ENCODE assay signal across 26 mouse cellular contexts in genomic region chr3:88636555-88636986, GRCm38 (mm10). TPM values are rescaled to one million over a fixed set of nuclear protein-coding genes. Genes with fewer than 3 reads are reported as not detected.
DNase-seq lines count a peak whose midpoint lies in the region; ATAC-seq and TF ChIP-seq lines count a peak whose summit lies in the region.
"Had no signal": no experiment of that assay in that cellular context is flagged by ENCODE, and none has a peak within 500 bp of the region (broad histone marks: within the 10 kb centered on the region; RNA-seq: fewer than 3 reads in every experiment).

No protein-coding gene starts in this region.

- no peak overlapping the region for H3K4me3 ChIP-seq in forebrain, embryonic 11.5 days (ENCODE audit: low read depth, low read length)
- no peak overlapping the region for H3K4me3 ChIP-seq in forebrain, embryonic 15.5 days
- no peak overlapping the region for H3K4me3 ChIP-seq in heart, embryonic 12.5 days
- H3K4me3 ChIP-seq in left cerebral cortex, adult 2 months: peak overlapping the region; percentile 6; the same call in 1 of the 2 replicates
- H3K4me3 ChIP-seq in olfactory bulb, adult 2 months (ENCODE audit: insufficient read depth, low read depth, low read length): peak overlapping the region; percentile 11; the same call in 1 of the 2 replicates
- H3K4me3 ChIP-seq: forebrain, embryonic 13.5 days; limb, embryonic 15.5 days had no signal

- 95% methylated on average over 8 of the region's 8 CpGs for WGBS in forebrain, embryonic 11.5 days
- 94% methylated on average over 8 of the region's 8 CpGs for WGBS in forebrain, embryonic 15.5 days
- 48% methylated on average over 8 of the region's 8 CpGs for WGBS in heart, embryonic 12.5 days
- 31% methylated on average over 8 of the region's 8 CpGs for WGBS in olfactory bulb, adult 2 months

- H3K27me3 ChIP-seq in forebrain, embryonic 11.5 days (ENCODE audit: control insufficient read depth, insufficient read depth, low read length): no peaks in the 10 kb centered on the region
- H3K27me3 ChIP-seq in forebrain, embryonic 15.5 days: no peaks in the 10 kb centered on the region
- H3K27me3 ChIP-seq in heart, embryonic 12.5 days (replicated peaks): no peaks in the 10 kb centered on the region
- H3K27me3 ChIP-seq: forebrain, embryonic 13.5 days; limb, embryonic 15.5 days had no signal

- no peaks in the 10 kb centered on the region for H3K4me1 ChIP-seq in forebrain, embryonic 11.5 days (replicated peaks; ENCODE audit: control insufficient read depth, insufficient read depth, low read length)
- H3K4me1 ChIP-seq in forebrain, embryonic 15.5 days: 0 out of 2 replicates have a peak, but pooled peaks cover under 1% of the 10 kb centered on the region
- H3K4me1 ChIP-seq in heart, embryonic 12.5 days (replicated peaks): peaks cover 37% of the 10 kb centered on the region
- H3K4me1 ChIP-seq in olfactory bulb, adult 2 months (ENCODE audit: control insufficient read depth, insufficient read depth, low read length): peaks cover 51% of the 10 kb centered on the region
- H3K4me1 ChIP-seq: forebrain, embryonic 13.5 days; limb, embryonic 15.5 days had no signal

- no peak overlapping the region for H3K4me2 ChIP-seq in forebrain, embryonic 11.5 days (ENCODE audit: low read depth, low read length, severe bottlenecking)
- no peak overlapping the region for H3K4me2 ChIP-seq in forebrain, embryonic 15.5 days (replicated peaks)
- peak overlapping the region; percentile 38 for H3K4me2 ChIP-seq in heart, embryonic 12.5 days
- H3K4me2 ChIP-seq: forebrain, embryonic 13.5 days; limb, embryonic 15.5 days had no signal

- ATAC-seq in forebrain, embryonic 11.5 days (replicated peaks; ENCODE audit: low FRiP score): no peak
- no peak for ATAC-seq in forebrain, embryonic 15.5 days (replicated peaks)
- ATAC-seq in heart, embryonic 12.5 days (ENCODE audit: insufficient number of reproducible peaks, low FRiP score): no peak
- ATAC-seq: CD4-positive, CD25-positive, alpha-beta regulatory T cell, adult 4 months; forebrain, embryonic 13.5 days; hindbrain, embryonic 16.5 days had no signal

- intact Hi-C loops in heart, postnatal 25 days (cut with DNase I): no loop called here
- intact Hi-C loops in left cerebral cortex, adult 2 months (cut with DNase I): no loop called here
- intact Hi-C loops in left cerebral cortex, postnatal 10 days (cut with DNase I): no loop called here

- no peak for TF ChIP-seq POLR2A in olfactory bulb, adult 2 months (IDR thresholded peaks at IDR 0.05; ENCODE audit: insufficient read depth, low read depth, low read length)

- TF ChIP-seq CTCF in left cerebral cortex, adult 2 months (IDR thresholded peaks at IDR 0.05): no peak
- no peak for TF ChIP-seq CTCF in olfactory bulb, adult 2 months (IDR thresholded peaks at IDR 0.05; ENCODE audit: insufficient read depth, low read depth, low read length)

- peak; percentile 44 for DNase-seq in forebrain, embryonic 11.5 days (ENCODE audit: low spot score)
- DNase-seq in heart, postnatal 25 days (ENCODE audit: low spot score): no peak
- DNase-seq in left cerebral cortex, adult 2 months (ENCODE audit: extremely low spot score in 1 of 2, low spot score in 2 of 2): no peak
- DNase-seq in left cerebral cortex, postnatal 10 days (ENCODE audit: extremely low spot score in 1 of 2, low spot score in 2 of 2): no peak
- no peak for DNase-seq in layer of hippocampus, adult 9-11 months
- DNase-seq: adrenal gland, adult 2 months; cerebellum, postnatal 10 days; embryo, embryonic 11 days; lung, postnatal 14 days; right cerebral cortex, postnatal 14 days; thymus, postnatal 4 days had no signal

- H3K36me3 ChIP-seq in forebrain, embryonic 11.5 days (ENCODE audit: control insufficient read depth, insufficient read depth, low read length): peaks cover 41% of the 10 kb centered on the region
- peaks cover 97% of the 10 kb centered on the region for H3K36me3 ChIP-seq in forebrain, embryonic 15.5 days
- peaks cover 94% of the 10 kb centered on the region for H3K36me3 ChIP-seq in heart, embryonic 12.5 days

- H3K9ac ChIP-seq in forebrain, embryonic 11.5 days (ENCODE audit: low read length): no peak overlapping the region
- H3K9ac ChIP-seq in forebrain, embryonic 15.5 days (replicated peaks): no peak overlapping the region
- 0 out of 2 replicates have a peak overlapping the region, but pooled peaks have one; percentile 0 for H3K9ac ChIP-seq in heart, embryonic 12.5 days
- H3K9ac ChIP-seq: forebrain, embryonic 13.5 days; limb, embryonic 15.5 days had no signal

- H3K9me3 ChIP-seq in forebrain, embryonic 11.5 days (ENCODE audit: control insufficient read depth, low read length): no peaks in the 10 kb centered on the region
- no peaks in the 10 kb centered on the region for H3K9me3 ChIP-seq in forebrain, embryonic 15.5 days
- no peaks in the 10 kb centered on the region for H3K9me3 ChIP-seq in heart, embryonic 12.5 days (replicated peaks)
- H3K9me3 ChIP-seq: forebrain, embryonic 13.5 days; G1E; limb, embryonic 15.5 days had no signal

- no peak overlapping the region for H3K27ac ChIP-seq in forebrain, embryonic 11.5 days (ENCODE audit: low read depth, low read length)
- no peak overlapping the region for H3K27ac ChIP-seq in forebrain, embryonic 15.5 days (replicated peaks)
- peak overlapping the region; percentile 82 for H3K27ac ChIP-seq in heart, embryonic 12.5 days (ENCODE audit: poor library complexity, severe bottlenecking)
- peak overlapping the region; percentile 76 for H3K27ac ChIP-seq in left cerebral cortex, adult 2 months
- H3K27ac ChIP-seq in olfactory bulb, adult 2 months (ENCODE audit: insufficient read depth, low read depth, low read length): peak overlapping the region; percentile 92
- H3K27ac ChIP-seq: forebrain, embryonic 13.5 days; limb, embryonic 15.5 days; stomach, postnatal 0 days had no signal

RNA-seq across cellular contexts. Expression of gene Rxfp4, which starts 16.4 kb away (rescaled TPM):
- polyA plus RNA-seq in forebrain, embryonic 11.5 days (2014; fragmentation: Nextera tagmentation; extraction: Ambion mirVana): not detected in 2 replicates
- not detected in 2 replicates for polyA plus RNA-seq in forebrain, embryonic 15.5 days (2015; fragmentation: Nextera tagmentation; extraction: Ambion mirVana)
- polyA plus RNA-seq in heart, embryonic 12.5 days (2016; fragmentation: Nextera tagmentation; extraction: Ambion mirVana): not detected in 2 replicates
- total RNA-seq in heart, postnatal 25 days (2021): not detected
- total RNA-seq in left cerebral cortex, adult 2 months (2021): not detected
- not detected for total RNA-seq in left cerebral cortex, postnatal 10 days (2021)
- not detected in 2 replicates for polyA plus RNA-seq in olfactory bulb, adult 2 months (2012; ENCODE audit: insufficient read depth, insufficient read length, low replicate concordance, missing spikeins)
- total RNA-seq: adrenal gland, adult 2 months; G1E; gastrocnemius, adult 8-10 months; heart, postnatal 14 days; left cerebral cortex, postnatal 25 days; midbrain, postnatal 0 days had no signal
- polyA plus RNA-seq: adrenal gland, adult 2 months; forebrain, embryonic 13.5 days; G1E; hindbrain, embryonic 16.5 days; liver, embryonic 16.5 days; midbrain, postnatal 0 days; neural tube, embryonic 11.5 days had no signal

RNA-seq across cellular contexts. Expression of gene Arhgef2, which starts 30.8 kb away (rescaled TPM):
- polyA plus RNA-seq in forebrain, embryonic 11.5 days (2014; fragmentation: Nextera tagmentation; extraction: Ambion mirVana): 118 and 123 TPM in 2 replicates
- 192 and 193 TPM in 2 replicates for polyA plus RNA-seq in forebrain, embryonic 15.5 days (2015; fragmentation: Nextera tagmentation; extraction: Ambion mirVana)
- 84.5 and 91.8 TPM in 2 replicates for polyA plus RNA-seq in heart, embryonic 12.5 days (2016; fragmentation: Nextera tagmentation; extraction: Ambion mirVana)
- total RNA-seq in heart, postnatal 25 days (2021): 10 to 100 TPM; 42.6 to 51.8 TPM
- total RNA-seq in left cerebral cortex, adult 2 months (2021): 100 to 1,000 TPM; 239 to 266 TPM
- total RNA-seq in left cerebral cortex, postnatal 10 days (2021): 100 to 1,000 TPM; 257 to 264 TPM
- polyA plus RNA-seq in olfactory bulb, adult 2 months (2012; ENCODE audit: insufficient read depth, insufficient read length, low replicate concordance, missing spikeins): not detected in 2 replicates

RNA-seq across cellular contexts. Expression of gene Khdc4, which starts 49.0 kb away (rescaled TPM):
- polyA plus RNA-seq in forebrain, embryonic 11.5 days (2014; fragmentation: Nextera tagmentation; extraction: Ambion mirVana): 111 and 116 TPM in 2 replicates
- polyA plus RNA-seq in forebrain, embryonic 15.5 days (2015; fragmentation: Nextera tagmentation; extraction: Ambion mirVana): 102 and 104 TPM in 2 replicates
- 75.3 and 75.6 TPM in 2 replicates for polyA plus RNA-seq in heart, embryonic 12.5 days (2016; fragmentation: Nextera tagmentation; extraction: Ambion mirVana)
- total RNA-seq in heart, postnatal 25 days (2021): 10 to 100 TPM; 27.1 to 28.8 TPM
- total RNA-seq in left cerebral cortex, adult 2 months (2021): 10 to 100 TPM; 55.3 to 59.3 TPM
- total RNA-seq in left cerebral cortex, postnatal 10 days (2021): 10 to 100 TPM; 52.0 to 55.7 TPM
- polyA plus RNA-seq in olfactory bulb, adult 2 months (2012; ENCODE audit: insufficient read depth, insufficient read length, low replicate concordance, missing spikeins): 301 TPM in 1 of 2 replicates, not detected in the other

Comparison
In these comparisons a context has a peak if more than half of its experiments do, and no peak if none do; other contexts are left out.
1. H3K27ac ChIP-seq: peak in heart, embryonic 12.5 days (single experiment), left cerebral cortex, adult 2 months (single experiment) and olfactory bulb, adult 2 months (single experiment); none in forebrain, embryonic 11.5 days (single experiment) and forebrain, embryonic 15.5 days (single experiment).
2. H3K4me3 ChIP-seq: peak in left cerebral cortex, adult 2 months (single experiment) and olfactory bulb, adult 2 months (single experiment); none in forebrain, embryonic 11.5 days (single experiment), forebrain, embryonic 15.5 days (single experiment) and heart, embryonic 12.5 days (single experiment).